Mouse (Mus musculus) embryonic fibroblast, embryonic 13.5 days (primary cell): ENCODE results near the gene Usp39.

Source experiments
- CTCF ChIP-seq: IDR thresholded peaks from 2 replicates; pipeline ENCODE4 v1.5.1; 2011; ENCODE audit warnings: mild to moderate bottlenecking, control low read depth, low read length, moderate library complexity, borderline replicate concordance; ENCODE audit not compliant: insufficient read depth
- POLR2A ChIP-seq: IDR thresholded peaks from 2 replicates; pipeline ENCODE4 v1.6.1; 2011; ENCODE audit warnings: low read depth, mild to moderate bottlenecking, control low read depth, low read length, moderate library complexity

- TF ChIP-seq CTCF, result no peak
- no peak for TF ChIP-seq POLR2A
These were observed 72.8 kb downstream of the Usp39 start for GRCm38 (mm10) chr6:72272161-72272696.
